Mouse (Mus musculus): ENCODE results near the gene Crygb.
"Not testable (repeated sequence)": the region's sequence is repeated elsewhere in the genome, so short reads cannot be mapped to it uniquely, and the experiment has no call there.

The Crygb gene

GRCm38 (mm10) chr1:65073589-65073988 is 8.5 kb downstream of the Crygb start, which contains the start of gene Crygc:
Gene Crygc (minus strand): TSS chr1:65073689.
- no peak for DNase-seq (ENCODE audit: low spot score in 2 of 2)

GRCm38 (mm10) chr1:65067842-65068241 is 14.2 kb downstream of the Crygb start:
- no peak for DNase-seq (ENCODE audit: low spot score in 2 of 2)

- no peak for DNase-seq (ENCODE audit: low spot score in 2 of 2)
Measured at GRCm38 (mm10) chr1:65064201-65064600, 17.9 kb downstream of the Crygb start.

GRCm38 (mm10) chr1:65063352-65063751 is 18.7 kb downstream of the Crygb start, which contains the start of gene Crygd:
Gene Crygd (minus strand): TSS chr1:65063452.
- DNase-seq (ENCODE audit: low spot score in 2 of 2) = no peak

GRCm38 (mm10) chr1:65052140-65052539 is 29.9 kb downstream of the Crygb start:
- no peak for DNase-seq (ENCODE audit: low spot score in 2 of 2)

GRCm38 (mm10) chr1:65051696-65052095 is 30.4 kb downstream of the Crygb start:
- no peak for DNase-seq (ENCODE audit: low spot score in 2 of 2)

GRCm38 (mm10) chr1:65050952-65051351 is 31.1 kb downstream of the Crygb start, which contains the start of gene Cryge:
Gene Cryge (minus strand): TSS chr1:65051149.
- not testable (repeated sequence) for DNase-seq (ENCODE audit: low spot score in 2 of 2)

GRCm38 (mm10) chr1:65048781-65049180 is 33.3 kb downstream of the Crygb start:
- peak in 1 of 2 experiments; percentile 32 for DNase-seq (ENCODE audit: low spot score in 2 of 2)

- peak in 1 of 2 experiments; percentile 32 for DNase-seq (ENCODE audit: low spot score in 2 of 2)
Measured at GRCm38 (mm10) chr1:65046401-65047109, 35.5 kb downstream of the Crygb start.

GRCm38 (mm10) chr1:65043433-65043832 is 38.7 kb downstream of the Crygb start:
- DNase-seq (ENCODE audit: low spot score in 2 of 2) = no peak

- DNase-seq (ENCODE audit: low spot score in 2 of 2) = no peak
Measured at GRCm38 (mm10) chr1:65041837-65042236, 40.3 kb downstream of the Crygb start.

- no peak for DNase-seq (ENCODE audit: low spot score in 2 of 2)
Measured at GRCm38 (mm10) chr1:65040806-65041205, 41.3 kb downstream of the Crygb start.

GRCm38 (mm10) chr1:65039679-65040078 is 42.4 kb downstream of the Crygb start:
- no peak for DNase-seq (ENCODE audit: low spot score in 2 of 2)

- no peak for DNase-seq (ENCODE audit: low spot score in 2 of 2)
Measured at GRCm38 (mm10) chr1:65037542-65037941, 44.5 kb downstream of the Crygb start.

GRCm38 (mm10) chr1:65035513-65035912 is 46.6 kb downstream of the Crygb start:
- DNase-seq (ENCODE audit: low spot score in 2 of 2) = no peak

GRCm38 (mm10) chr1:65032641-65033040 is 49.4 kb downstream of the Crygb start, which contains the start of gene Akr1cl:
Gene Akr1cl (minus strand): TSS chr1:65032759.
- DNase-seq (ENCODE audit: low spot score in 2 of 2) = no peak

All from left cerebral cortex, adult 9 months (tissue).